Mouse (Mus musculus) MEL (cell line): ENCODE data around the gene Bcorl1. TPM values are rescaled to one million over a fixed set of nuclear protein-coding genes. Genes with fewer than 3 reads are reported as not detected.

Experiments used
- DNase-seq: peaks from one replicate; pipeline ENCODE4 v3.0.0; 2011; ENCODE audit warnings: low read depth, low spot score
- H3K27ac ChIP-seq: 2 replicates; pipeline ENCODE4 v1.5.1; 2012; ENCODE audit warnings: low read depth, mild to moderate bottlenecking, control low read depth, low read length, moderate library complexity; ENCODE audit not compliant: control insufficient read depth
- H3K27me3 ChIP-seq, 2 experiments: fragments of 150-350 bp in 1 of 2; sonication (generic) in 1 of 2; 2 replicates each; pipeline ENCODE4 v1.6.1; 2012; ENCODE audit warnings: low read length in 2 of 2, mild to moderate bottlenecking in 2 of 2, improper control_type of control experiment in 1 of 2, moderate library complexity in 1 of 2; ENCODE audit not compliant: insufficient read depth in 2 of 2, control insufficient read depth in 1 of 2
- H3K36me3 ChIP-seq, 2 experiments: 2 replicates each; pipeline ENCODE4 v1.6.1; 2012 to 2014; ENCODE audit warnings: low read length in 2 of 2, improper control_type of control experiment in 1 of 2, inconsistent platforms in 1 of 2, mild to moderate bottlenecking in 1 of 2; ENCODE audit not compliant: insufficient read depth in 2 of 2, control insufficient read depth in 1 of 2
- H3K4me1 ChIP-seq, 2 experiments: fragments of 150-350 bp in 1 of 2; sonication (generic) in 1 of 2; 2 replicates each; pipeline ENCODE4 v1.6.1; 2012; ENCODE audit warnings: low read length in 2 of 2, improper control_type of control experiment in 1 of 2, mild to moderate bottlenecking in 1 of 2; ENCODE audit not compliant: insufficient read depth in 2 of 2, control insufficient read depth in 1 of 2
- H3K4me3 ChIP-seq, 2 experiments: fragments of 150-350 bp in 1 of 2; sonication (generic) in 1 of 2; 2 replicates each; pipeline ENCODE4 v1.5.1; 2012; ENCODE audit warnings: low read depth in 2 of 2, low read length in 2 of 2, mild to moderate bottlenecking in 2 of 2, moderate library complexity in 2 of 2, control low read depth in 1 of 2, improper control_type of control experiment in 1 of 2; ENCODE audit not compliant: control insufficient read depth in 1 of 2, insufficient read depth in 1 of 2
- H3K79me2 ChIP-seq: 2 replicates; pipeline ENCODE4 v1.6.1; 2012; ENCODE audit warnings: mild to moderate bottlenecking, low read length, moderate library complexity; ENCODE audit not compliant: control insufficient read depth, poor library complexity, insufficient read depth
- H3K9ac ChIP-seq: 2 replicates; pipeline ENCODE4 v1.6.1; 2012; ENCODE audit warnings: low read depth, mild to moderate bottlenecking, control low read depth, low read length, moderate library complexity; ENCODE audit not compliant: control insufficient read depth, poor library complexity, severe bottlenecking
- H3K9me3 ChIP-seq: fragments of 150-350 bp; sonication (generic); replicated peaks from 2 replicates; pipeline ENCODE4 v1.6.1; 2012; ENCODE audit warnings: mild to moderate bottlenecking, low read length, improper control_type of control experiment, moderate library complexity; ENCODE audit not compliant: insufficient read depth
- EP300 ChIP-seq, 2 experiments: IDR thresholded peaks; 2 replicates each; pipeline ENCODE4 v1.6.1; 2011; ENCODE audit warnings: improper control_type of control experiment in 2 of 2, low read length in 2 of 2, low read depth in 1 of 2, mild to moderate bottlenecking in 1 of 2
- HCFC1 ChIP-seq: IDR thresholded peaks from 2 replicates; pipeline ENCODE4 v1.6.1; 2012; ENCODE audit warnings: low read depth, mild to moderate bottlenecking, inconsistent platforms, low read length, improper control_type of control experiment, moderate library complexity
- MAX ChIP-seq: IDR thresholded peaks from 2 replicates; pipeline ENCODE4 v1.6.1; 2011; ENCODE audit warnings: low read length, improper control_type of control experiment
- MYB ChIP-seq: IDR thresholded peaks from 2 replicates; pipeline ENCODE4 v1.6.1; 2011; ENCODE audit warnings: mild to moderate bottlenecking, low read depth, low read length, improper control_type of control experiment
- MYC ChIP-seq: IDR thresholded peaks from 2 replicates; pipeline ENCODE4 v1.6.1; 2011; ENCODE audit warnings: low read depth, mild to moderate bottlenecking, low read length, improper control_type of control experiment, moderate library complexity
- NELFE ChIP-seq: IDR thresholded peaks from 2 replicates; pipeline ENCODE4 v1.6.1; 2011; ENCODE audit warnings: low read depth, low read length, improper control_type of control experiment
- NRF1 ChIP-seq: IDR thresholded peaks from 2 replicates; pipeline ENCODE4 v1.6.1; 2014; ENCODE audit warnings: low read depth, mild to moderate bottlenecking, inconsistent platforms, low read length, improper control_type of control experiment, moderate library complexity; ENCODE audit not compliant: poor library complexity, insufficient read depth, severe bottlenecking
- POLR2A ChIP-seq, 2 experiments: IDR thresholded peaks; 2 replicates each; pipeline ENCODE4 v1.6.1; 2011 to 2012; ENCODE audit warnings: low read length in 2 of 2, mild to moderate bottlenecking in 2 of 2, control low read depth in 1 of 2, improper control_type of control experiment in 1 of 2, low read depth in 1 of 2, moderate library complexity in 1 of 2; ENCODE audit not compliant: control insufficient read depth in 1 of 2, insufficient read depth in 1 of 2, poor library complexity in 1 of 2
- POLR2AphosphoS2 ChIP-seq: IDR thresholded peaks from 2 replicates; pipeline ENCODE4 v1.6.1; 2011; ENCODE audit warnings: low read length, improper control_type of control experiment
- POLR2AphosphoS5 ChIP-seq: IDR thresholded peaks from 2 replicates; pipeline ENCODE4 v1.6.1; 2012; ENCODE audit warnings: low read depth, borderline replicate concordance, mild to moderate bottlenecking, inconsistent platforms, low read length, moderate library complexity, mixed read lengths
- RAD21 ChIP-seq: IDR thresholded peaks from 2 replicates; pipeline ENCODE4 v1.6.1; 2011; ENCODE audit warnings: mild to moderate bottlenecking, low read depth, low read length, improper control_type of control experiment
- RCOR1 ChIP-seq: IDR thresholded peaks from 2 replicates; pipeline ENCODE4 v1.6.1; 2012; ENCODE audit warnings: low read depth, mild to moderate bottlenecking, inconsistent platforms, low read length, improper control_type of control experiment
- SMC3 ChIP-seq: IDR thresholded peaks from 2 replicates; pipeline ENCODE4 v1.6.1; 2011; ENCODE audit warnings: low read depth, low read length, improper control_type of control experiment
- TAL1 ChIP-seq: IDR thresholded peaks from 2 replicates; pipeline ENCODE4 v1.6.1; 2012; ENCODE audit warnings: mild to moderate bottlenecking, inconsistent platforms, low read length, moderate library complexity, mixed read lengths
- TBP ChIP-seq: IDR thresholded peaks from 2 replicates; pipeline ENCODE4 v1.8.0; 2011; ENCODE audit warnings: low read depth, low read length, improper control_type of control experiment
- TCF12 ChIP-seq: IDR thresholded peaks from 2 replicates; pipeline ENCODE4 v1.6.1; 2014; ENCODE audit warnings: low read depth, mild to moderate bottlenecking, inconsistent platforms, low read length, improper control_type of control experiment, moderate library complexity
- UBTF ChIP-seq: IDR thresholded peaks from 2 replicates; pipeline ENCODE4 v1.6.1; 2012; ENCODE audit warnings: low read depth, mild to moderate bottlenecking, inconsistent platforms, low read length, improper control_type of control experiment, moderate library complexity, borderline replicate concordance; ENCODE audit not compliant: insufficient read depth
- ZC3H11A ChIP-seq: IDR thresholded peaks from 2 replicates; pipeline ENCODE4 v1.6.1; 2012; ENCODE audit warnings: low read depth, mild to moderate bottlenecking, inconsistent platforms, low read length, improper control_type of control experiment
- polyA plus RNA-seq, 2 experiments: library from polyadenylated mRNA; stranded (reverse) in 1 of 2; unstranded in 1 of 2; fragments of >175 nt in 1 of 2; fragments of >200 nt in 1 of 2; gene quantifications; 2 replicates each; pipeline versions ENCODE4 v1.2.1 to v1.2.4; 2012; ENCODE audit warnings: low replicate concordance in 2 of 2, low read depth in 1 of 2; ENCODE audit not compliant: insufficient read length in 2 of 2, insufficient read depth in 1 of 2, missing spikeins in 1 of 2
- total RNA-seq: library from RNA; depleted of rRNA; stranded (reverse); fragments of 300-350 nt; gene quantifications from 2 replicates; pipeline ENCODE4 v1.2.3, GENCODE M21; 2012

Bcorl1 gene
- total and polyA plus RNA-seq, 3 experiments, result 3.0 to 12.9 TPM; not detected in 1

GRCm38 (mm10) chrX:48305356-48305755 lies 35.8 kb upstream of the Bcorl1 start:
- Histone ChIP-seq H3K9me3 (no peaks in the 10 kb centered on the region), H3K27ac (no peak overlapping the region), H3K4me1 (0 out of 4 replicates have a peak, but pooled peaks cover 0 to 3% of the 10 kb centered on the region in 2 experiments), H3K27me3 (peaks cover 0 to 2% of the 10 kb centered on the region in 2 experiments; a peak in 1 of 4 replicates), H3K36me3 (no peaks in the 10 kb centered on the region; a peak in 1 of 4 replicates), H3K9ac (no peak overlapping the region), H3K4me3 (no peak overlapping the region), H3K79me2 (no peaks in the 10 kb centered on the region)
- no peak for DNase-seq
- TF ChIP-seq NRF1, result no peak
- TF ChIP-seq TAL1, result no peak
- no peak for TF ChIP-seq TCF12
- TF ChIP-seq TBP, result no peak
- TF ChIP-seq UBTF, result no peak
- TF ChIP-seq EP300 (IDR thresholded peaks at IDR 0.05; ENCODE audit: low read depth in 1 of 2, low read length in 2 of 2), result no peak
- no peak for TF ChIP-seq MYC
- TF ChIP-seq RCOR1, result no peak
- no peak for TF ChIP-seq MYB
- TF ChIP-seq HCFC1, result no peak
- TF ChIP-seq POLR2A (IDR thresholded peaks at IDR 0.05; ENCODE audit: control insufficient read depth in 1 of 2, insufficient read depth in 1 of 2, low read depth in 1 of 2, low read length in 2 of 2, poor library complexity in 1 of 2), result no peak
- no peak for TF ChIP-seq SMC3
- no peak for TF ChIP-seq POLR2AphosphoS5

- Histone ChIP-seq H3K4me1 (peaks cover 0 to 8% of the 10 kb centered on the region in 2 experiments; a peak in 1 of 4 replicates), H3K9me3 (no peaks in the 10 kb centered on the region), H3K27me3 (peaks cover 0 to 2% of the 10 kb centered on the region in 2 experiments; a peak in 1 of 4 replicates), H3K27ac (no peak overlapping the region), H3K79me2 (no peaks in the 10 kb centered on the region), H3K4me3 (no peak overlapping the region), H3K36me3 (peaks cover 0 to 5% of the 10 kb centered on the region in 2 experiments; a peak in 2 of 4 replicates), H3K9ac (no peak overlapping the region)
- DNase-seq, result no peak
- TF ChIP-seq RAD21 (no peak), MAX (no peak), NELFE (no peak), TBP (no peak), TCF12 (no peak), UBTF (no peak), POLR2A (IDR thresholded peaks at IDR 0.05; ENCODE audit: control insufficient read depth in 1 of 2, insufficient read depth in 1 of 2, low read depth in 1 of 2, low read length in 2 of 2, poor library complexity in 1 of 2) (no peak), POLR2AphosphoS2 (no peak), ZC3H11A (no peak)
These were observed 30.2 kb upstream of the Bcorl1 start for GRCm38 (mm10) chrX:48310706-48311517.
